Mouse (Mus musculus) kidney, postnatal 4 days (tissue): ENCODE results near the gene Cpd.
"Not testable (repeated sequence)": the region's sequence is repeated elsewhere in the genome, so short reads cannot be mapped to it uniquely, and the experiment has no call there.

Source experiments
- DNase-seq, 2 experiments: peaks; one replicate each; pipeline ENCODE4 v3.0.0; 2021; ENCODE audit warnings: mixed read lengths in 2 of 2

The Cpd gene

GRCm38 (mm10) chr11:76846011-76846877, 574 bp downstream of the Cpd start:
- peak; percentile 49 to 69 for DNase-seq

- peak; percentile 15 to 44 for DNase-seq
These were observed 1.4 kb downstream of the Cpd start for GRCm38 (mm10) chr11:76845275-76845980.

- no peak for DNase-seq
These were observed 8.2 kb downstream of the Cpd start for GRCm38 (mm10) chr11:76838573-76838972.

GRCm38 (mm10) chr11:76836317-76836716, 10.5 kb downstream of the Cpd start:
- DNase-seq = no peak

- DNase-seq = no peak
These were observed 10.9 kb downstream of the Cpd start for GRCm38 (mm10) chr11:76835868-76836267.

- no peak for DNase-seq
These were observed 12.2 kb downstream of the Cpd start for GRCm38 (mm10) chr11:76834665-76835064.

GRCm38 (mm10) chr11:76824885-76825265, 21.9 kb downstream of the Cpd start:
- no peak for DNase-seq

- DNase-seq = no peak
These were observed 22.5 kb downstream of the Cpd start for GRCm38 (mm10) chr11:76824238-76824884.

- DNase-seq = no peak
These were observed 23.2 kb downstream of the Cpd start for GRCm38 (mm10) chr11:76823641-76824040.

GRCm38 (mm10) chr11:76821353-76821752, 25.5 kb downstream of the Cpd start:
- DNase-seq = no peak

- DNase-seq = no peak
These were observed 29.2 kb downstream of the Cpd start for GRCm38 (mm10) chr11:76817664-76818063.

- peak; percentile 59 to 70 for DNase-seq
These were observed 35.9 kb downstream of the Cpd start for GRCm38 (mm10) chr11:76810706-76811495.

GRCm38 (mm10) chr11:76809450-76809849, 37.4 kb downstream of the Cpd start:
- no peak for DNase-seq

- no peak for DNase-seq
These were observed 38.3 kb downstream of the Cpd start for GRCm38 (mm10) chr11:76808550-76808949.

GRCm38 (mm10) chr11:76807007-76807679, 39.7 kb downstream of the Cpd start:
- no peak for DNase-seq

- no peak for DNase-seq
These were observed 40.8 kb downstream of the Cpd start for GRCm38 (mm10) chr11:76806026-76806425.

- not testable (repeated sequence) for DNase-seq
These were observed 41.7 kb downstream of the Cpd start for GRCm38 (mm10) chr11:76805072-76805471.

- no peak for DNase-seq
These were observed 43.6 kb downstream of the Cpd start for GRCm38 (mm10) chr11:76803266-76803665.

GRCm38 (mm10) chr11:76797236-76797635, 49.6 kb downstream of the Cpd start:
- no peak for DNase-seq

- no peak for DNase-seq
These were observed 51.5 kb downstream of the Cpd start for GRCm38 (mm10) chr11:76795326-76795725.

GRCm38 (mm10) chr11:76791331-76791730, 55.5 kb downstream of the Cpd start:
- DNase-seq = peak in 1 of 2 experiments; percentile 37

- DNase-seq = peak; percentile 60 to 70
These were observed 57.6 kb downstream of the Cpd start for GRCm38 (mm10) chr11:76789252-76789651.
